Mouse (Mus musculus) cerebellum, adult 11-12 months (tissue): ENCODE measurements around the gene Gm10718.
"Not testable (repeated sequence)": the region's sequence is repeated elsewhere in the genome, so short reads cannot be mapped to it uniquely, and the experiment has no call there.

Experiments
- DNase-seq: peaks from one replicate; pipeline ENCODE4 v3.0.0; 2022

Gm10718 gene

DNA sequence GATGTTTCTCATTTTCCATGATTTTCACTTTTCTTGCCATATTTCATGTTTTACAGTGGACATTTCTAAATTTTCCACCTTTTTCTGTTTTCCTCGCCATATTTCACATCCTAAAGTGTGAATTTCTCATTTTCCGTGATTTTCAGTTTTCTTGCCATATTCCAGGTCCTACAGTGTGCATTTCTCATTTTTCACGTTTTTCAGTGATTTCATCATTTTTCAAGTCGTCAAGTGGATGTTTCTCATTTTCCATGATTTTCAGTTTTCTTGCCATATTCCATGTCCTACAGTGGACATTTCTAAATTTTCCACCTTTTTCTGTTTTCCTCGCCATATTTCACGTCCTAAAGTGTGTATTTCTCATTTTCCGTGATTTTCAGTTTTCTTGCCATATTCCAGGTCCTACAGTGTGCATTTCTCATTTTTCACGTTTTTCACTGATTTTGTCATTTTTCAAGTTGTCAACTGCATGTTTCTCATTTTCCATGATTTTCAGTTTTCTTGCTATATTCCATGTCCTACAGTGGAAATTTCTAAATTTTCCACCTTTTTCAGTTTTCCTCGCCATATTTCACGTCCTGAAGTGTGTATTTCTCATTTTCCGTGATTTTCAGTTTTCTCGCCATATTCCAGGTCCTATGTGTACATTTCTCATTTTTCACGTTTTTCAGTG lies at the start of gene Gm10718:
Gene Gm10718, plus strand, starts transcription at position 236 of the 673 bp plus-strand sequence.
- peak; percentile 11 for DNase-seq

DNA sequence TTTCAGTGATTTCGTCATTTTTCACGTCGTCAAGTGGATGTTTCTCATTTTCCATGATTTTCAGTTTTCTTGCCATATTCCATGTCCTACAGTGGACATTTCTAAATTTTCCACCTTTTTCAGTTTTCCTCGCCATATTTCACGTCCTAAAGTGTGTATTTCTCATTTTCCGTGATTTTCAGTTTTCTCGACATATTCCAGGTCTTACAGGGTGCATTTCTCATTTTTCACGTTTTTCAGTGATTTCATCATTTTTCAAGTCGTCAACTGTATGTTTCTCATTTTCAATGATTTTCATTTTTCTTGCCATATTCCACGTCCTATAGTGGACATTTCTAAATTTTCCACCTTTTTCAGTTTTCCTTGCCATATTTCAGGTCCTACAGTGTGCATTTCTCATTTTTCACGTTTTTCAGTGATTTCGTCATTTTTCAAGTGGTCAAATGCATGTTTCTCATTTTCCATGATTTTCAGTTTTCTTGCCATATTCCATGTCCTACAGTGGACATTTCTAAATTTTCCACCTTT lies 22.8 kb upstream of the Gm10718 start, which contains the start of gene Gm10722:
Gene Gm10722, plus strand, starts transcription at position 478 of the 528 bp plus-strand sequence.
- DNase-seq: peak; percentile 6

DNA sequence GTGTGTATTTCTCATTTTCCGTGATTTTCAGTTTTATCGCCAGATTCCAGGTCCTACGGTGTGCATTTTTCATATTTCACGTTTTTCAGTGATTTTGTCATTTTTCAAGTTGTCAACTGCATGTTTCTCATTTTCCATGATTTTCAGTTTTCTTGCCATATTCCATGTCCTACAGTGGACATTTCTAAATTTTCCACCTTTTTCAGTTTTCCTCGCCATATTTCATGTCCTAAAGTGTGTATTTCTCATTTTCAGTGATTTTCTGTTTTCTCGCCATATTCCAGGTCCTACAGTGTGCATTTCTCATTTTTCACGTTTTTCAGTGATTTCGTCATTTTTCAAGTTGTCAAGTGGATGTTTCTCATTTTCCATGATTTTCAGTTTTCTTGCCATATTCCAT lies 22.3 kb upstream of the Gm10718 start:
- DNase-seq: peak; percentile 4

GRCm38 (mm10) chr9:3001948-3002659 lies 21.2 kb upstream of the Gm10718 start:
- peak; percentile 81 for DNase-seq

- not testable (repeated sequence) for DNase-seq
Observed at GRCm38 (mm10) chr9:3002794-3003396, 20.5 kb upstream of the Gm10718 start, which contains the start of gene Gm11168. TSS of gene Gm11168 (plus strand) at chr9:3003346.

DNA sequence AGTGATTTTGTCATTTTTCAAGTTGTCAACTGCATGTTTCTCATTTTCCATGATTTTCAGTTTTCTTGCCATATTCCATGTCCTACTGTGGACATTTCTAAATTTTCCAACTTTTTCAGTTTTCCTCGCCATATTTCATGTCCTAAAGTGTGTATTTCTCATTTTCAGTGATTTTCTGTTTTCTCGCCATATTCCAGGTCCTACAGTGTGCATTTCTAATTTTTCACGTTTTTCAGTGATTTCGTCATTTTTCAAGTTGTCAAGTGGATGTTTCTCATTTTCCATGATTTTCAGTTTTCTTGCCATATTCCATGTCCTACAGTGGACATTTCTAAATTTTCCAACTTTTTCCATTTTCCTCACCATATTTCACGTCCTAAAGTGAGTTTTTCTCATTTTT lies 17.2 kb upstream of the Gm10718 start:
- not testable (repeated sequence) for DNase-seq

DNA sequence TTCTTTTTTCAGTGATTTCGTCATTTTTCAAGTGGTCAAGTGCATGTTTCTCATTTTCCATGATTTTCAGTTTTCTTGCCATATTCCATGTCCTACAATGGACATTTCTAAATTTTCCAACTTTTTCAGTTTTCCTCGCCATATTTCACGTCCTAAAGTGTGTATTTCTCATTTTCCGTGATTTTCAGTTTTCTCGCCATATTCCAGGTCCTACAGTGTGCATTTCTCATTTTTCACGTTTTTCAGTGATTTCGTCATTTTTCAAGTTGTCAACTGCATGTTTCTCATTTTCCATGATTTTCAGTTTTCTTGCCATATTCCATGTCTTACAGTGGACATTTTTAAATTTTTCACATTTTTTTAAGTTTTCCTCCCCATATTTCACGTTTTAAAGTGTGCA lies 16.7 kb upstream of the Gm10718 start:
- peak; percentile 89 for DNase-seq

- DNase-seq: not testable (repeated sequence)
Observed at GRCm38 (mm10) chr9:3007272-3007671, 16.1 kb upstream of the Gm10718 start.

- DNase-seq: not testable (repeated sequence)
Observed at GRCm38 (mm10) chr9:3009331-3009730, 14.0 kb upstream of the Gm10718 start.

DNA sequence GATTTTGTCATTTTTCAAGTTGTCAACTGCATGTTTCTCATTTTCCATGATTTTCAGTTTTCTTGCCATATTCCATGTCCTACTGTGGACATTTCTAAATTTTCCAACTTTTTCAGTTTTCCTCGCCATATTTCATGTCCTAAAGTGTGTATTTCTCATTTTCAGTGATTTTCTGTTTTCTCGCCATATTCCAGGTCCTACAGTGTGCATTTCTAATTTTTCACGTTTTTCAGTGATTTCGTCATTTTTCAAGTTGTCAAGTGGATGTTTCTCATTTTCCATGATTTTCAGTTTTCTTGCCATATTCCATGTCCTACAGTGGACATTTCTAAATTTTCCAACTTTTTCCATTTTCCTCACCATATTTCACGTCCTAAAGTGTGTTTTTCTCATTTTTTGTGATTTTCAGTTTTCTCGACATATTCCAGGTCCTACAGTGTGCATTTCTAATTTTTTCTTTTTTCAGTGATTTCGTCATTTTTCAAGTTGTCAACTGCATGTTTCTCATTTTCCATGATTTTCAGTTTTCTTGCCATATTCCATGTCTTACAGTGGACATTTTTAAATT lies 11.2 kb upstream of the Gm10718 start:
- not testable (repeated sequence) for DNase-seq

DNA sequence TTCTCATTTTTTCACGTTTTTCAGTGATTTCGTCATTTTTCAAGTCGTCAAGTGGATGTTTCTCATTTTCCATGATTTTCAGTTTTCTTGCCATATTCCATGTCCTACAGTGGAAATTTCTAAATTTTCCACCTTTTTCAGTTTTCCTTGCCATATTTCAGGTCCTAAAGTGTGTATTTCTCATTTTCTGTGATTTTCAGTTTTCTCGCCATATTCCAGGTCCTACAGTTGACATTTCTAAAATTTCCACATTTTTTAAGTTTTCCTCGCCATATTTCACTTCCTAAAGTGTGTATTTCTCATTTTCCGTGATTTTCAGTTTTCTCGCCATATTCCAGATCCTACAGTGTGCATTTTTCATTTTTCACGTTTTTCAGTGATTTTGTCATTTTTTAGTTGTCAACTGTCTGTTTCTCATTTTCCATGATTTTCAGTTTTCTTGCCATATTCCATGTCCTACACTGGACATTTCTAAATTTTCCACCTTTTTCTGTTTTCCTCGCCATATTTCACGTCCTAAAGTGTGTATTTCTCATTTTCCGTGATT lies 10.5 kb upstream of the Gm10718 start, which contains the start of gene Gm10721:
Gene Gm10721, plus strand, starts transcription at position 408 of the 547 bp plus-strand sequence.
- DNase-seq: not testable (repeated sequence)

GRCm38 (mm10) chr9:3015354-3015753 lies 8.0 kb upstream of the Gm10718 start, which contains the start of gene Gm10720:
TSS of gene Gm10720 (plus strand) at chr9:3015654.
- DNase-seq: not testable (repeated sequence)

DNA sequence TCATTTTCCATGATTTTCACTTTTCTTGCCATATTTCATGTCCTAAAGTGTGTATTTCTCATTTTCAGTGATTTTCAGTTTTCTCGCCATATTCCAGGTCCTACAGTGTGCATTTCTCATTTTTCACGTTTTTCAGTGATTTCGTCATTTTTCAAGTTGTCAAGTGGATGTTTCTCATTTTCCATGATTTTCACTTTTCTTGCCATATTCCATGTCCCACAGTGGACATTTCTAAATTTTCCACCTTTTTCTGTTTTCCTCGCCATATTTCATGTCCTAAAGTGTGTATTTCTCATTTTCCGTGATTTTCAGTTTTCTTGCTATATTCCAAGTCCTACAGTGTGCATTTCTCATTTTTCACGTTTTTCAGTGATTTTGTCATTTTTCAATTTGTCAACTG lies 7.5 kb upstream of the Gm10718 start:
- DNase-seq: not testable (repeated sequence)

GRCm38 (mm10) chr9:3017108-3017507 lies 6.2 kb upstream of the Gm10718 start, which contains the start of gene Gm10719:
TSS of gene Gm10719 (plus strand) at chr9:3017408.
- DNase-seq: not testable (repeated sequence)

GRCm38 (mm10) chr9:3018944-3019343 lies 4.4 kb upstream of the Gm10718 start:
- peak; percentile 18 for DNase-seq

GRCm38 (mm10) chr9:3019835-3020727 lies 3.3 kb upstream of the Gm10718 start:
- peak; percentile 9 for DNase-seq

- peak; percentile 32 for DNase-seq
Observed at GRCm38 (mm10) chr9:3022316-3023008, 885 bp upstream of the Gm10718 start.

DNA sequence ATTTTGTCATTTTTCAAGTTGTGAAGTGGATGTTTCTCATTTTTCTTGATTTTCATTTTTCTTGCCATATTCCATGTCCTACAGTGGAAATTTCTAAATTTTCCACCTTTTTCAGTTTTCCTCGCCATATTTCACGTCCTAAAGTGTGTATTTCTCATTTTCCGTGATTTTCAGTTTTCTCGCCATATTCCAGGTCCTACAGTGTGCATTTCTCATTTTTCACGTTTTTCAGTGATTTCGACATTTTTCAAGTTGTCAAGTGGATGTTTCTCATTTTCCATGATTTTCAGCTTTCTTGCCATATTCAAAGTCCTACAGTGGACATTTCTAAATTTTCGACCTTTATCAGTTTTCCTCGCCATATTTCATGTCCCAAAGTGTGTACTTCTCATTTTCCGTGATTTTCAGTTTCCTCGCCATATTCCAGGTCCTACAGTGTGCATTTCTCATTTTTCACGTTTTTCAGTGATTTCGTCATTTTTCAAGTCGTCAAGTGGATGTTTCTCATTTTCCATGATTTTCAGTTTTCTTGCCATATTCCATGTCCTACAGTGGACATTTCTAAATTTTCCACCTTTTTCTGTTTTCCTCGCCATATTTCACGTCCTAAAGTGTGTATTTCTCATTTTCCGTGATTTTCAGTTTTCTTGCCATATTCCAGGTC lies 770 bp downstream of the Gm10718 start:
- peak; percentile 89 for DNase-seq

DNA sequence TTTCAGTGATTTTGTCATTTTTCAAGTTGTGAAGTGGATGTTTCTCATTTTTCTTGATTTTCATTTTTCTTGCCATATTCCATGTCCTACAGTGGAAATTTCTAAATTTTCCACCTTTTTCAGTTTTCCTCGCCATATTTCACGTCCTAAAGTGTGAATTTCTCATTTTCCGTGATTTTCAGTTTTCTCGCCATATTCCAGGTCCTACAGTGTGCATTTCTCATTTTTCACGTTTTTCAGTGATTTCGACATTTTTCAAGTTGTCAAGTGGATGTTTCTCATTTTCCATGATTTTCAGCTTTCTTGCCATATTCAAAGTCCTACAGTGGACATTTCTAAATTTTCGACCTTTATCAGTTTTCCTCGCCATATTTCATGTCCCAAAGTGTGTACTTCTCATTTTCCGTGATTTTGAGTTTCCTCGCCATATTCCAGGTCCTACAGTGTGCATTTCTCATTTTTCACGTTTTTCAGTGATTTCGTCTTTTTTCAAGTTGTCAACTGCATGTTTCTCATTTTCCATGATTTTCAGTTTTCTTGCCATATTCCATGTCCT lies 1.6 kb downstream of the Gm10718 start, which contains the start of gene Gm10717:
Gene Gm10717, plus strand, starts transcription at position 506 of the 556 bp plus-strand sequence.
- peak; percentile 8 for DNase-seq

- peak; percentile 32 for DNase-seq
Observed at GRCm38 (mm10) chr9:3025653-3026052, 2.3 kb downstream of the Gm10718 start.
